In the genomic region with DNA sequence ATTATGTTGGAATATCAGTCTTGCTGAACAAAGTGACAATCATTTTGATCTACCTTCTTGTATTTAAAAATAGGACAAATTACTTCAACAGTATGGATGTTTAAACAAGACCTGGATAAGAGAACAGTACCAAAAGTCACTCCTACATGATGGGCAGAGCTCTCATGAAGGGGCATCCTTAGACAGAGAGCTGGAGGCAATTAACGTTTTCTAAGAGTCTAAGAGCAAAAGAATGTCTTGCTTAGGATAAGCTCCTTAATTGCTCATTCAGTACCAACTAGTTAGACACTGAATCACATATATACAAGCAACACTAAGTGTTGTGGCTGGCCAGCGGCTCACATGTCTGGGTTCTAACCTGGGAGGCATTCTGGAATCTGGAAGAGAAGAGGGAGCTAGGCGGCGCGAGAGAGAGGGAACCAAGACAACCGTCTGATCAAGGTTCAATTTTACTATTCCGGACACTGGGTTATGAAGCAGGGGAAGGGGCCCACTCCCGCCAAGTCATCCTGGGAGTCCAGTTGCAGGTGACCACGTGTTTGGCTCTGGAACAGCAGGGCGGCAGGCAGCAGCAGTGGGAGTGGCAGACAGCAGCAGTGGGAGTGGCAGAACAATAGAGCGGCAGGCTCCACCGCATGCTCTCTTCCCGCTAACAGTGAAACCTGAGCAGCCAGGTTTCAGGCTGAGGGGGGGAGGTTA, we compare ENCODE assay signal across 9 mouse cellular contexts. TPM values are rescaled to one million over a fixed set of nuclear protein-coding genes. Genes with fewer than 3 reads are reported as not detected.
DNase-seq lines count a peak whose midpoint lies in the region; ATAC-seq and TF ChIP-seq lines count a peak whose summit lies in the region.
"Had no signal": no experiment of that assay in that cellular context is flagged by ENCODE, and none has a peak within 500 bp of the region (broad histone marks: within the 10 kb centered on the region; RNA-seq: fewer than 3 reads in every experiment).

No protein-coding gene starts in this region.

- no peaks in the 10 kb centered on the region for H3K27me3 ChIP-seq in embryonic facial prominence, embryonic 14.5 days (replicated peaks; ENCODE audit: control insufficient read depth, insufficient read depth, low read length)

- no peaks in the 10 kb centered on the region for H3K9me3 ChIP-seq in embryonic facial prominence, embryonic 14.5 days (ENCODE audit: control insufficient read depth, low read length)

- no peak overlapping the region for H3K27ac ChIP-seq in embryonic facial prominence, embryonic 14.5 days (replicated peaks; ENCODE audit: low read depth, low read length)

- H3K4me2 ChIP-seq in embryonic facial prominence, embryonic 14.5 days (ENCODE audit: low read depth, low read length): peak overlapping the region; percentile 55

- no peak for TF ChIP-seq POLR2A in lung, adult 2 months (IDR thresholded peaks at IDR 0.05; ENCODE audit: borderline replicate concordance, extremely low read depth, low read depth, low read length)

- no peaks in the 10 kb centered on the region for H3K36me3 ChIP-seq in embryonic facial prominence, embryonic 14.5 days (ENCODE audit: control insufficient read depth, insufficient read depth, low read length)

- WGBS in embryonic facial prominence, embryonic 14.5 days: under 1% methylated on average over 13 of the region's 13 CpGs
- WGBS in lung, adult 2 months: 10% methylated on average over 13 of the region's 13 CpGs

- 0 out of 2 replicates have a peak, but pooled peaks cover 3% of the 10 kb centered on the region for H3K4me1 ChIP-seq in embryonic facial prominence, embryonic 14.5 days (ENCODE audit: control insufficient read depth, insufficient read depth, low read length)
- no peaks in the 10 kb centered on the region for H3K4me1 ChIP-seq in lung, adult 2 months (ENCODE audit: control insufficient read depth, insufficient read depth, low read length)

- DNase-seq in right cerebral cortex, postnatal 10 days (ENCODE audit: low spot score in 2 of 2): peak; percentile 25
- DNase-seq in right cerebral cortex, adult 18-20 months: no peak
- DNase-seq in embryonic facial prominence, embryonic 14.5 days (ENCODE audit: low spot score): peak; percentile 81
- peak; percentile 59 for DNase-seq in kidney, adult 18-20 months
- peak; percentile 26 for DNase-seq in lung, adult 2 months
- DNase-seq in ovary, postnatal 14 days (ENCODE audit: low spot score): peak; percentile 11
- DNase-seq in gastrocnemius, adult 8-10 months (ENCODE audit: low spot score in 2 of 2): no peak
- DNase-seq in left cerebral cortex, adult 9 months (ENCODE audit: low spot score in 2 of 2): no peak

- H3K9ac ChIP-seq in embryonic facial prominence, embryonic 14.5 days (ENCODE audit: low read depth, low read length): peak overlapping the region; percentile 49

- TF ChIP-seq CTCF in lung, adult 2 months (IDR thresholded peaks at IDR 0.05; ENCODE audit: insufficient read depth, low read length): no peak

- peak overlapping the region; percentile 32 for H3K4me3 ChIP-seq in embryonic facial prominence, embryonic 14.5 days (ENCODE audit: low read depth, low read length)
- H3K4me3 ChIP-seq in lung, adult 2 months (replicated peaks; ENCODE audit: extremely low read depth, low read depth, low read length): no peak overlapping the region

- ATAC-seq in embryonic facial prominence, embryonic 14.5 days (ENCODE audit: low read depth): peak; percentile 96

RNA-seq across cellular contexts. Expression of gene Akr1c19, which starts 16.5 kb away (rescaled TPM):
- 0.40 and 0.90 TPM in 2 replicates for polyA plus RNA-seq in embryonic facial prominence, embryonic 14.5 days (2014; fragmentation: Nextera tagmentation; extraction: Ambion mirVana)
- 1.2 and 1.3 TPM in 2 replicates for polyA plus RNA-seq in lung, adult 2 months (2012; rRNA removed)
- total RNA-seq in gastrocnemius, adult 8-10 months (2022): under 1 TPM in 3 of 4 experiments, not detected in 1; 0.17 to 0.65 (median 0.47) TPM

RNA-seq across cellular contexts. Expression of gene Akr1c12, which starts 34.2 kb away (rescaled TPM):
- 0.18 and 0.28 TPM in 2 replicates for polyA plus RNA-seq in embryonic facial prominence, embryonic 14.5 days (2014; fragmentation: Nextera tagmentation; extraction: Ambion mirVana)
- 0.12 and 0.50 TPM in 2 replicates for polyA plus RNA-seq in lung, adult 2 months (2012; rRNA removed)
- total RNA-seq in gastrocnemius, adult 8-10 months (2022): not detected
- total RNA-seq: neutrophil, adult 5-6 weeks had no signal

RNA-seq across cellular contexts. Expression of gene Akr1c13, which starts 54.1 kb away (rescaled TPM):
- polyA plus RNA-seq in embryonic facial prominence, embryonic 14.5 days (2014; fragmentation: Nextera tagmentation; extraction: Ambion mirVana): 2.0 and 2.5 TPM in 2 replicates
- 1.7 and 2.9 TPM in 2 replicates for polyA plus RNA-seq in lung, adult 2 months (2012; rRNA removed)
- total RNA-seq in gastrocnemius, adult 8-10 months (2022): under 1 TPM in 2 of 4 experiments, not detected in 2; 0.43 to 0.46 TPM

Comparison
In these comparisons a context has a peak if more than half of its experiments do, and no peak if none do; other contexts are left out.
1. DNase-seq: peak in right cerebral cortex, postnatal 10 days (2 of 2), embryonic facial prominence, embryonic 14.5 days (single experiment), kidney, adult 18-20 months (single experiment), lung, adult 2 months (single experiment) and ovary, postnatal 14 days (single experiment); none in right cerebral cortex, adult 18-20 months (single experiment), gastrocnemius, adult 8-10 months (0 of 2) and left cerebral cortex, adult 9 months (0 of 2).